Mouse (Mus musculus) liver, embryonic 14.5 days (tissue): Measurements from ENCODE around the gene Map2k5.

ENCODE experiments used
- CTCF ChIP-seq: IDR thresholded peaks from 2 replicates; pipeline ENCODE4 v1.5.1; 2016; ENCODE audit warnings: antibody characterized with exemption, low read depth, control low read depth
- EP300 ChIP-seq: IDR thresholded peaks from 2 replicates; pipeline ENCODE4 v1.6.1; 2016; ENCODE audit warnings: antibody characterized with exemption, low read depth

- TF ChIP-seq CTCF (no peak), EP300 (no peak)
Observed at GRCm38 (mm10) chr9:63203461-63203860, 174.2 kb downstream of the Map2k5 start.
